Mouse (Mus musculus) MEL (cell line): ENCODE measurements around the gene Tada2a. TPM values are rescaled to one million over a fixed set of nuclear protein-coding genes. Genes with fewer than 3 reads are reported as not detected.

Experiments used
- DNase-seq: peaks from one replicate; pipeline ENCODE4 v3.0.0; 2011; ENCODE audit warnings: low read depth, low spot score
- H3K27ac ChIP-seq: 2 replicates; pipeline ENCODE4 v1.5.1; 2012; ENCODE audit warnings: low read depth, mild to moderate bottlenecking, control low read depth, low read length, moderate library complexity; ENCODE audit not compliant: control insufficient read depth
- H3K27me3 ChIP-seq, 2 experiments: fragments of 150-350 bp in 1 of 2; sonication (generic) in 1 of 2; 2 replicates each; pipeline ENCODE4 v1.6.1; 2012; ENCODE audit warnings: low read length in 2 of 2, mild to moderate bottlenecking in 2 of 2, improper control_type of control experiment in 1 of 2, moderate library complexity in 1 of 2; ENCODE audit not compliant: insufficient read depth in 2 of 2, control insufficient read depth in 1 of 2
- H3K36me3 ChIP-seq, 2 experiments: 2 replicates each; pipeline ENCODE4 v1.6.1; 2012 to 2014; ENCODE audit warnings: low read length in 2 of 2, improper control_type of control experiment in 1 of 2, inconsistent platforms in 1 of 2, mild to moderate bottlenecking in 1 of 2; ENCODE audit not compliant: insufficient read depth in 2 of 2, control insufficient read depth in 1 of 2
- H3K4me1 ChIP-seq, 2 experiments: fragments of 150-350 bp in 1 of 2; sonication (generic) in 1 of 2; 2 replicates each; pipeline ENCODE4 v1.6.1; 2012; ENCODE audit warnings: low read length in 2 of 2, improper control_type of control experiment in 1 of 2, mild to moderate bottlenecking in 1 of 2; ENCODE audit not compliant: insufficient read depth in 2 of 2, control insufficient read depth in 1 of 2
- H3K4me3 ChIP-seq, 2 experiments: fragments of 150-350 bp in 1 of 2; sonication (generic) in 1 of 2; 2 replicates each; pipeline ENCODE4 v1.5.1; 2012; ENCODE audit warnings: low read depth in 2 of 2, low read length in 2 of 2, mild to moderate bottlenecking in 2 of 2, moderate library complexity in 2 of 2, control low read depth in 1 of 2, improper control_type of control experiment in 1 of 2; ENCODE audit not compliant: control insufficient read depth in 1 of 2, insufficient read depth in 1 of 2
- H3K79me2 ChIP-seq: 2 replicates; pipeline ENCODE4 v1.6.1; 2012; ENCODE audit warnings: mild to moderate bottlenecking, low read length, moderate library complexity; ENCODE audit not compliant: control insufficient read depth, poor library complexity, insufficient read depth
- H3K9ac ChIP-seq: 2 replicates; pipeline ENCODE4 v1.6.1; 2012; ENCODE audit warnings: low read depth, mild to moderate bottlenecking, control low read depth, low read length, moderate library complexity; ENCODE audit not compliant: control insufficient read depth, poor library complexity, severe bottlenecking
- H3K9me3 ChIP-seq: fragments of 150-350 bp; sonication (generic); replicated peaks from 2 replicates; pipeline ENCODE4 v1.6.1; 2012; ENCODE audit warnings: mild to moderate bottlenecking, low read length, improper control_type of control experiment, moderate library complexity; ENCODE audit not compliant: insufficient read depth
- ETS1 ChIP-seq: IDR thresholded peaks from 2 replicates; pipeline ENCODE4 v1.6.1; 2012; ENCODE audit warnings: low read depth, mild to moderate bottlenecking, inconsistent platforms, low read length, improper control_type of control experiment, moderate library complexity
- MAX ChIP-seq: IDR thresholded peaks from 2 replicates; pipeline ENCODE4 v1.6.1; 2011; ENCODE audit warnings: low read length, improper control_type of control experiment
- NRF1 ChIP-seq: IDR thresholded peaks from 2 replicates; pipeline ENCODE4 v1.6.1; 2014; ENCODE audit warnings: low read depth, mild to moderate bottlenecking, inconsistent platforms, low read length, improper control_type of control experiment, moderate library complexity; ENCODE audit not compliant: poor library complexity, insufficient read depth, severe bottlenecking
- POLR2A ChIP-seq, 2 experiments: IDR thresholded peaks; 2 replicates each; pipeline ENCODE4 v1.6.1; 2011 to 2012; ENCODE audit warnings: low read length in 2 of 2, mild to moderate bottlenecking in 2 of 2, control low read depth in 1 of 2, improper control_type of control experiment in 1 of 2, low read depth in 1 of 2, moderate library complexity in 1 of 2; ENCODE audit not compliant: control insufficient read depth in 1 of 2, insufficient read depth in 1 of 2, poor library complexity in 1 of 2
- POLR2AphosphoS2 ChIP-seq: IDR thresholded peaks from 2 replicates; pipeline ENCODE4 v1.6.1; 2011; ENCODE audit warnings: low read length, improper control_type of control experiment
- POLR2AphosphoS5 ChIP-seq: IDR thresholded peaks from 2 replicates; pipeline ENCODE4 v1.6.1; 2012; ENCODE audit warnings: low read depth, borderline replicate concordance, mild to moderate bottlenecking, inconsistent platforms, low read length, moderate library complexity, mixed read lengths
- RAD21 ChIP-seq: IDR thresholded peaks from 2 replicates; pipeline ENCODE4 v1.6.1; 2011; ENCODE audit warnings: mild to moderate bottlenecking, low read depth, low read length, improper control_type of control experiment
- SIN3A ChIP-seq: IDR thresholded peaks from 2 replicates; pipeline ENCODE4 v1.6.1; 2012; ENCODE audit warnings: low read length, improper control_type of control experiment, inconsistent platforms
- TCF12 ChIP-seq: IDR thresholded peaks from 2 replicates; pipeline ENCODE4 v1.6.1; 2014; ENCODE audit warnings: low read depth, mild to moderate bottlenecking, inconsistent platforms, low read length, improper control_type of control experiment, moderate library complexity
- UBTF ChIP-seq: IDR thresholded peaks from 2 replicates; pipeline ENCODE4 v1.6.1; 2012; ENCODE audit warnings: low read depth, mild to moderate bottlenecking, inconsistent platforms, low read length, improper control_type of control experiment, moderate library complexity, borderline replicate concordance; ENCODE audit not compliant: insufficient read depth
- USF1 ChIP-seq: IDR thresholded peaks from 2 replicates; pipeline ENCODE4 v1.6.1; 2014; ENCODE audit warnings: low read depth, mild to moderate bottlenecking, inconsistent platforms, low read length, improper control_type of control experiment, moderate library complexity
- ZC3H11A ChIP-seq: IDR thresholded peaks from 2 replicates; pipeline ENCODE4 v1.6.1; 2012; ENCODE audit warnings: low read depth, mild to moderate bottlenecking, inconsistent platforms, low read length, improper control_type of control experiment
- ZNF384 ChIP-seq: IDR thresholded peaks from 2 replicates; pipeline ENCODE4 v1.6.1; 2012; ENCODE audit warnings: low read depth, mild to moderate bottlenecking, inconsistent platforms, low read length, improper control_type of control experiment
- polyA plus RNA-seq, 2 experiments: library from polyadenylated mRNA; stranded (reverse) in 1 of 2; unstranded in 1 of 2; fragments of >175 nt in 1 of 2; fragments of >200 nt in 1 of 2; gene quantifications; 2 replicates each; pipeline versions ENCODE4 v1.2.1 to v1.2.4; 2012; ENCODE audit warnings: low replicate concordance in 2 of 2, low read depth in 1 of 2; ENCODE audit not compliant: insufficient read length in 2 of 2, insufficient read depth in 1 of 2, missing spikeins in 1 of 2
- total RNA-seq: library from RNA; depleted of rRNA; stranded (reverse); fragments of 300-350 nt; gene quantifications from 2 replicates; pipeline ENCODE4 v1.2.3, GENCODE M21; 2012

The Tada2a gene
- total and polyA plus RNA-seq, 3 experiments = 35.9 to 37.8 TPM; not detected in 1

GRCm38 (mm10) chr11:84081901-84082300 is 47.5 kb downstream of the Tada2a start:
- H3K27me3 ChIP-seq = no peaks in the 10 kb centered on the region
- TF ChIP-seq RAD21 (no peak), USF1 (no peak), TCF12 (no peak), NRF1 (no peak), SIN3A (no peak)
- DNase-seq = no peak
- H3K9ac ChIP-seq = no peak overlapping the region
- no peaks in the 10 kb centered on the region for H3K9me3 ChIP-seq
- H3K27ac ChIP-seq = no peak overlapping the region
- peaks cover 0 to 2% of the 10 kb centered on the region in 2 experiments; a peak in 1 of 4 replicates for H3K36me3 ChIP-seq
- no peaks in the 10 kb centered on the region for H3K4me1 ChIP-seq
- no peak overlapping the region for H3K4me3 ChIP-seq
- no peaks in the 10 kb centered on the region for H3K79me2 ChIP-seq

GRCm38 (mm10) chr11:84080327-84080726 is 49.1 kb downstream of the Tada2a start:
- Histone ChIP-seq H3K27me3 (no peaks in the 10 kb centered on the region), H3K4me1 (no peaks in the 10 kb centered on the region), H3K27ac (no peak overlapping the region), H3K4me3 (no peak overlapping the region)
- TF ChIP-seq POLR2AphosphoS5 = no peak
- TF ChIP-seq UBTF = no peak
- TF ChIP-seq, all 39 proteins: peak for 0
- Histone ChIP-seq H3K79me2 (no peaks in the 10 kb centered on the region), H3K9ac (no peak overlapping the region), H3K36me3 (no peaks in the 10 kb centered on the region; a peak in 1 of 4 replicates), H3K9me3 (no peaks in the 10 kb centered on the region)
- DNase-seq = no peak

GRCm38 (mm10) chr11:84079887-84080286 is 49.5 kb downstream of the Tada2a start:
- no peaks in the 10 kb centered on the region for H3K79me2 ChIP-seq
- no peak overlapping the region for H3K27ac ChIP-seq
- H3K36me3 ChIP-seq = no peaks in the 10 kb centered on the region; a peak in 1 of 4 replicates
- H3K27me3 ChIP-seq = no peaks in the 10 kb centered on the region
- no peak for DNase-seq
- no peak for TF ChIP-seq ETS1
- no peak for TF ChIP-seq POLR2A (IDR thresholded peaks at IDR 0.05; ENCODE audit: control insufficient read depth in 1 of 2, insufficient read depth in 1 of 2, low read depth in 1 of 2, low read length in 2 of 2, poor library complexity in 1 of 2)
- no peak for TF ChIP-seq ZNF384
- no peak for TF ChIP-seq TCF12
- no peak for TF ChIP-seq MAX
- TF ChIP-seq ZC3H11A = no peak
- no peak for TF ChIP-seq POLR2AphosphoS2
- TF ChIP-seq SIN3A = no peak
- TF ChIP-seq USF1 = no peak
- TF ChIP-seq, all 39 proteins: peak for 0
- Histone ChIP-seq H3K4me3 (no peak overlapping the region), H3K4me1 (no peaks in the 10 kb centered on the region), H3K9me3 (no peaks in the 10 kb centered on the region), H3K9ac (no peak overlapping the region)
